Mouse (Mus musculus) small intestine, adult 2 months (tissue): ENCODE data around the gene Scaf8. TPM values are rescaled to one million over a fixed set of nuclear protein-coding genes. Genes with fewer than 3 reads are reported as not detected.

Experiments
- H3K27ac ChIP-seq: fragments of 200-500 bp; 2 replicates; pipeline ENCODE4 v1.5.1; 2012; ENCODE audit warnings: low read depth, low read length, control low read depth, inconsistent platforms; ENCODE audit not compliant: insufficient read depth
- H3K27me3 ChIP-seq: fragments of 200-500 bp; 2 replicates; pipeline ENCODE4 v1.6.1; 2012; ENCODE audit warnings: mild to moderate bottlenecking, moderate library complexity, low read length, inconsistent platforms; ENCODE audit not compliant: control insufficient read depth, insufficient read depth
- H3K36me3 ChIP-seq: fragments of 200-500 bp; 2 replicates; pipeline ENCODE4 v1.6.1; 2012; ENCODE audit warnings: mild to moderate bottlenecking, low read length, control low read depth, inconsistent platforms; ENCODE audit not compliant: control insufficient read depth, insufficient read depth
- H3K4me1 ChIP-seq: fragments of 200-500 bp; 2 replicates; pipeline ENCODE4 v1.6.1; 2012; ENCODE audit warnings: low read length, inconsistent platforms, mixed read lengths; ENCODE audit not compliant: control insufficient read depth, insufficient read depth, insufficient read length
- H3K4me3 ChIP-seq: fragments of 200-500 bp; 2 replicates; pipeline ENCODE4 v1.5.1; 2012; ENCODE audit warnings: low read depth, mild to moderate bottlenecking, control low read depth, inconsistent platforms, low read length, moderate library complexity
- CTCF ChIP-seq: fragments of 200-500 bp; IDR thresholded peaks from 2 replicates; pipeline ENCODE4 v1.5.1; 2012; ENCODE audit warnings: low read depth, mild to moderate bottlenecking, control low read depth, inconsistent platforms, low read length, moderate library complexity, mixed read lengths; ENCODE audit not compliant: insufficient replicate concordance, insufficient read length; ENCODE audit errors: extremely low read depth
- POLR2A ChIP-seq: fragments of 200-500 bp; IDR thresholded peaks from 2 replicates; pipeline ENCODE4 v1.6.1; 2012; ENCODE audit warnings: low read depth, mild to moderate bottlenecking, control low read depth, inconsistent platforms, low read length, moderate library complexity
- WGBS: fragments of 180-500 bp; shearing (Covaris S2); methylation state at CpG from one replicate; pipeline ENCODE4 v1.1.7; 2018; 5-methylcytosine and 5-hydroxymethylcytosine counted together
- polyA plus RNA-seq: library from polyadenylated mRNA; depleted of rRNA; stranded (reverse); fragments of >200 nt; gene quantifications from 2 replicates; pipeline ENCODE4 v1.2.3, GENCODE M21; 2012

Scaf8 gene
- polyA plus RNA-seq, 1 experiment, result 12.6 TPM

DNA sequence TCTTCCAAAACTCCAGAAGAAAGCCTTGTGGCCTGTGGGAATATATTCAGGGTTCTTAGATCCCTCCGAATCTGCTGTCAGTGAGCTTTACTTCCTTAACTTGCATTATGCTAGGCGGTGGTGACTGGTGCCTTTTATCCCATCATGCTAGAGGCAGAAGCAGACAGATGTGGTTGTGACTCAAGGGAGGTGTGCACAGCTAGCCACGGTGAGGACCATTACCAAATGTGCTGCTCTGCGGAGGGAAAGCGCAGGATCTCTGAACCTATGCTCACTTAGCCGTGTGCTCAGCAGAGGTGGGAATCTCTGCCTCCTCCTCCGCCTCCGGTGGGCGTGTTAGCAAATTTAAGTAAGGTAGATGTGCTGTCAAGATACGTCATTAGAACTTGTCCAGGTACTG lies 98.1 kb downstream of the Scaf8 start:
- H3K27ac ChIP-seq, result no peak overlapping the region
- peaks cover 18% of the 10 kb centered on the region for H3K36me3 ChIP-seq
- H3K27me3 ChIP-seq, result no peaks in the 10 kb centered on the region
- no peak overlapping the region for H3K4me3 ChIP-seq
- 95% methylated on average over 10 of the region's 10 CpGs for WGBS
- no peaks in the 10 kb centered on the region for H3K4me1 ChIP-seq
- TF ChIP-seq CTCF, result no peak
- TF ChIP-seq POLR2A, result no peak

DNA sequence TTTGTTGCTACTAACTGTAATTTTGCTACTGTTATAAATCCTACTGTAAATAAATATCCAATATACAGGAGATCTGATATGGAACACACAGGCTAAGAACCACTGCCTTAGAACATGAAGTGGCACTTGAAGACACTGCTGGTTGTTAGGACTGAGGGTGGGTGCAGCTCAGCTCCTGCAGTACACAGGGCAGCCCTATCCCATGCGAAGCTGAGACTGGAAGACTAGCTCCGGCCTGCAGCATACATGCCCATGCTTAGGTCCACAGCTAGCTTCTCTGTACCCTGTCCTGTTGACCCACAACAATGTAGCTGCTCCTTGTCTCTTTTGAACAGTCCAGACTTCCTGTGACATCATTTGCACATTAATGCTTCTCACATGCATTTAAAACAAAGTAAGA lies 100.1 kb downstream of the Scaf8 start:
- TF ChIP-seq CTCF, result no peak
- WGBS, result 97% methylated on average over 2 of the region's 2 CpGs
- no peak overlapping the region for H3K27ac ChIP-seq
- H3K36me3 ChIP-seq, result peaks cover 18% of the 10 kb centered on the region
- H3K4me1 ChIP-seq, result no peaks in the 10 kb centered on the region
- H3K27me3 ChIP-seq, result no peaks in the 10 kb centered on the region
- H3K4me3 ChIP-seq, result no peak overlapping the region

DNA sequence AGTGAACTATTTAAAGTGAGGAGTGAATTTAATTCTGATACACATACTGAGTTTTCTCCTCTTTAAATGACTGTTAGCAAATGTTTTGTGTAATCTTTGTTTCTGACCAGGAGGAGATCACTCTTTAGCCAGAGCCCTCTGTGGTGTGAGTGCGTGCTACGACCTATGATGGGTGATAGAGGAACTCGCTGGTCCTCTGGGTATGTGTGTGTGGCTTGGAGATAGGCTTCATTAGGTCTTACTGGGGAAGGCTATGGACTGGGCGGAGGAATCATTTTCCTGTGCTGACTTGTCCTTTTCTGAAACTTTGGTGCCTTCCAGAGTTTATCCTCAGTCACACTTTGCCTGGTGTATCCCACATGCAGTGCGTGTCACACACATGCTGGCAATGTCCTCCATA lies 102.3 kb downstream of the Scaf8 start:
- WGBS, result 91% methylated on average over 5 of the region's 5 CpGs
- H3K36me3 ChIP-seq, result peaks cover 15% of the 10 kb centered on the region
- H3K4me1 ChIP-seq, result no peaks in the 10 kb centered on the region
- no peak for TF ChIP-seq POLR2A
- no peak for TF ChIP-seq CTCF
- H3K27me3 ChIP-seq, result no peaks in the 10 kb centered on the region
- no peak overlapping the region for H3K27ac ChIP-seq
- H3K4me3 ChIP-seq, result no peak overlapping the region

DNA sequence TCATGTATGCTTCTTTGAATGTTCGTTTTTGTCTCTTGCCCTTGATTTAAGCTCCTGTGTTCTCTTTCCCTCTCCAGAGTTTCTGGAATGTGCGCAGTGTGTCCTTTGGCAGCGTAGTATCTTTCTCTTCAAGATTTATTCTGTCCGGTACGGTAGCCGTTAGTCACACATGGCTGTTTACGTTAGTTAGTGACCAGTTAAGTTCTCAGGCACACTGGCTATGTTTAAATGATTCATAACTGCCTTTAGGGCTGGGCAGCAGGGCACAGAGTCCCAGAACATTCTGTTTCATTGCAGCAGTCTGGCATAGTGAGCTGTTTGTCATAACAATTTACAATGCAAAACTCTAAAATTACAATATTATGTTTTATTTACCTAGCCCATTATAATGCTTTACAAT lies 103.6 kb downstream of the Scaf8 start:
- Histone ChIP-seq H3K4me3 (no peak overlapping the region), H3K27me3 (no peaks in the 10 kb centered on the region), H3K4me1 (no peaks in the 10 kb centered on the region), H3K27ac (no peak overlapping the region), H3K36me3 (peaks cover 6% of the 10 kb centered on the region)
- WGBS, result 74% methylated on average over 7 of the region's 7 CpGs
- TF ChIP-seq POLR2A, result no peak
- no peak for TF ChIP-seq CTCF

DNA sequence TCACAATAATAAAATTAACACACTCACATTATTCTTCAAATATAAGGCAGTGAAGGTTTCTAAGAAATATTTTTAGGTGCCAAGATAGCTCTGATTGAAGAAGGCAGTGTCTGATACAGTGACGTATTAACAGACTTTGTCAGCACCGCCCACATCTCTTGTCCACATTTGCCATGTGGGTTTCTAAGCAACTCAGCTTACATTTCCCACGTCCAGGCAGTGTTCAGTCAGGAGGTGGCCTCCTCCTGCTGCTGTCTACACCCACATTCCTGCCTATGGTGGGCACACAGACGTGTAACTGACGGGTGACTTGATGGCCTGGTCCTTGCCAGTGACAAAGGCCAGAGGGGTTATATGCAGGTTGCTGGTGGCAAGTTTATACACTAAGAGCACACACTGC lies 104.1 kb downstream of the Scaf8 start:
- peaks cover 6% of the 10 kb centered on the region for H3K36me3 ChIP-seq
- peak overlapping the region; percentile 56 for H3K27ac ChIP-seq
- no peak overlapping the region for H3K4me3 ChIP-seq
- H3K4me1 ChIP-seq, result no peaks in the 10 kb centered on the region
- 64% methylated on average over 5 of the region's 5 CpGs for WGBS
- TF ChIP-seq CTCF, result no peak
- TF ChIP-seq POLR2A, result no peak
- H3K27me3 ChIP-seq, result no peaks in the 10 kb centered on the region

DNA sequence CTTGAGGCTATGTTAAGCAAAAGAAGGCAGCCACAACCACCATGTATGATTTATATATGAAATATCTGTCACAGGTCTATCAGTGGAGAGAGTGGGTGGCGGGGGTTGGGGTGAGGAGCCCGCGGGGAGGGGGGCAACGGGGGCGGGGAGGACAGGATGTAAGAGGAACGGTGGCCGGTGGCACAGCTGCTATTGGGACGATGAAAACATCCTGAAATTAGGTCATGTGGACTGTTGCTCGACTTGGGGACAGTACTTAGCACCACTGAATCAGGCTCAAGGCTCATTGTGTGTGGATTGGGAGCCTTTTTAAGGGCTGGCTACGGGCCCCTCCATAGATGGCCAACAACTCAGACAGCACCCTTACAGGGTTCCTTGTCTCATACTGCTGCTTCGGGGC lies 105.4 kb downstream of the Scaf8 start:
- Histone ChIP-seq H3K27ac (no peak overlapping the region), H3K4me3 (no peak overlapping the region), H3K36me3 (peaks cover 6% of the 10 kb centered on the region), H3K4me1 (no peaks in the 10 kb centered on the region), H3K27me3 (no peaks in the 10 kb centered on the region)
- no peak for TF ChIP-seq POLR2A
- no peak for TF ChIP-seq CTCF
- WGBS, result 66% methylated on average over 11 of the region's 11 CpGs

DNA sequence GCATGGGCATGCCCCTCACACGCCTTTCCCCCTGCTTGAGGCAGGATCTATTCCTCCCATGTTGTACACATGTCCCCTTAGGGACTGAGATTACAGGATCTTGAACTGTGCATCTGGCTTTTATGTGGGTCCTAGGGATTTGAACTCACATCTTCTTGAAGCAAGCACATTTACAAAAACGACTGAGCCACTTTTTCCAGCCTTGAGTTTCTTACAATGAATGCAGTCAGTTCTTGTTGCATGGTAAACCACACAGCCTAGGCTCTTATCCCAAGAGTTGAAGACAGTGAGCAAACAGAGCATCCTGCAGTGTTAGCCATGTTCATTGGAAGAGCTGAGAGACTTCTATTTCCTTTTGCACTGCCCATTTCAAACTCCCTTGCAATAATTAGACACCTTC lies 108.3 kb downstream of the Scaf8 start:
- Histone ChIP-seq H3K4me1 (no peaks in the 10 kb centered on the region), H3K36me3 (no peaks in the 10 kb centered on the region), H3K4me3 (no peak overlapping the region), H3K27me3 (no peaks in the 10 kb centered on the region), H3K27ac (no peak overlapping the region)
- 61% methylated on average over 2 of the region's 2 CpGs for WGBS
- TF ChIP-seq CTCF, result no peak
- TF ChIP-seq POLR2A, result no peak

DNA sequence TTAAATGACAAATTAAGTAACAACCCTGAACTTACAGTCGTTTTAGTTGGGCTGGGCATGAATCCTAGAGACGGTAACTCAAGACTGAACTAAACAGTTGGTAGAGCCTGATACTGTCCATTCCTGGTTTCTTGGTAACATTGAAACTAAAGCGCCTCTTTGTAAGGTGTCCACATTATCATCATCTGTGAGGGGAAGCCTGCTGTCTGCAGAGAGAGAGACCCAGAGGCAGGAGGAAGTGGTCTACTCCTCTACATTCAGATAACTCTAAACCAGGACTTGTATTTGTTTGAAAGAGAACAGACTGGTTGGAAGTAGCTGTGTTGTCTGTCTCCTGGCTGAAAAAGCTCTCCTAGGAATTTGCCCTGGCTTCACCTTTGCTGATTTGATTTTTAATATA lies 108.9 kb downstream of the Scaf8 start:
- Histone ChIP-seq H3K4me3 (no peak overlapping the region), H3K27ac (no peak overlapping the region), H3K36me3 (no peaks in the 10 kb centered on the region), H3K27me3 (no peaks in the 10 kb centered on the region), H3K4me1 (no peaks in the 10 kb centered on the region)
- WGBS, result 72% methylated on average over 3 of the region's 3 CpGs
- TF ChIP-seq POLR2A (no peak), CTCF (no peak)
